Mouse (Mus musculus) cerebellum, adult 2 months (tissue): ENCODE measurements around the gene Rps6kc1. TPM values are rescaled to one million over a fixed set of nuclear protein-coding genes. Genes with fewer than 3 reads are reported as not detected.

Experiments used
- DNase-seq, 2 experiments: peaks; one replicate each; pipeline ENCODE4 v3.0.0; 2021
- H3K27ac ChIP-seq: fragments of 200-500 bp; 2 replicates; pipeline ENCODE4 v1.5.1; 2012; ENCODE audit warnings: low read length, control low read depth, inconsistent platforms; ENCODE audit not compliant: insufficient read depth
- H3K27me3 ChIP-seq: fragments of 200-500 bp; 2 replicates; pipeline ENCODE4 v1.6.1; 2012; ENCODE audit warnings: inconsistent platforms, mild to moderate bottlenecking, low read length, moderate library complexity; ENCODE audit not compliant: control insufficient read depth, insufficient read depth
- H3K4me1 ChIP-seq: fragments of 200-500 bp; 2 replicates; pipeline ENCODE4 v1.6.1; 2011; ENCODE audit warnings: low read length; ENCODE audit not compliant: control insufficient read depth, insufficient read depth
- H3K4me3 ChIP-seq: fragments of 200-500 bp; replicated peaks from 2 replicates; pipeline ENCODE3; 2011; ENCODE audit warnings: mild to moderate bottlenecking, low read depth, low read length, control low read depth; ENCODE audit not compliant: insufficient read depth
- CTCF ChIP-seq: fragments of 200-500 bp; IDR thresholded peaks from 2 replicates; pipeline ENCODE4 v1.5.1; 2011; ENCODE audit warnings: low read depth, mild to moderate bottlenecking, control low read depth, low read length, moderate library complexity, borderline replicate concordance; ENCODE audit not compliant: insufficient read depth
- POLR2A ChIP-seq: fragments of 200-500 bp; IDR thresholded peaks from 2 replicates; pipeline ENCODE4 v1.6.1; 2011; ENCODE audit warnings: low read length, control low read depth, borderline replicate concordance; ENCODE audit not compliant: insufficient read depth
- WGBS: fragments of 180-500 bp; shearing (Covaris S2); methylation state at CpG from one replicate; pipeline ENCODE4 v1.1.7; 2018; 5-methylcytosine and 5-hydroxymethylcytosine counted together
- polyA plus RNA-seq: library from polyadenylated mRNA; depleted of rRNA; stranded (reverse); fragments of >200 nt; gene quantifications from 2 replicates; pipeline ENCODE4 v1.2.3, GENCODE M21; 2012

Rps6kc1 gene
- polyA plus RNA-seq, 1 experiment: 24.3 TPM

DNA sequence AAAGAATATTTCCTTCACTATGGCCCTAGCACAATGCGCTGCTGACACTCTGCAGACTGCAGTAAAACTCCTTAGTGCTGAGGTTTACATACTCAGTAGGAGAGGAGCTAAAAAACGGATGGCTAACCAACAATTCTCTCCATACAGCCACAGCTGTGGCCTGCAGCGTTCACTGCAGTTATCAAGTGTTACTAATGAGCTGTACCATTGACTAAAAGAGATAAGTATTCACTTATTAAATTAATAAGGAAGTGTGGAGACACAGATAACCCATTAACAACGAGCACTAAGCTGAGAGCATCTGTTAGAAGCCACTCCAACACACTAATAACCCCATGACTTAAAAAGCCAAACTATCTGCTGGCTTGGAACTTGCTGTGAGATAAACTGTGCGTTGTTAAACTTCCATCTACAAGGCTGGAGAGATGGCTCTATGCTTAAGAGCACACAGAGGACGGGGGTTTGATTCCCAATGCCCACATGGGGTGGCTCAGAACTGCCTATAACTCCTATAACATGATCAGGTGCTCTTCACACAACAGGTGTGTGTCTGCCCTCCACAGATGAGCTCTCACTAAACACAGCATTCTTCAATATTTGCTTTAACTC lies 17.9 kb downstream of the Rps6kc1 start:
- Histone ChIP-seq H3K27ac (no peak overlapping the region), H3K4me3 (no peak overlapping the region), H3K4me1 (no peaks in the 10 kb centered on the region), H3K27me3 (no peaks in the 10 kb centered on the region)
- no peak for DNase-seq
- TF ChIP-seq POLR2A (no peak), CTCF (no peak)
- 80% methylated on average over 6 of the region's 6 CpGs for WGBS

DNA sequence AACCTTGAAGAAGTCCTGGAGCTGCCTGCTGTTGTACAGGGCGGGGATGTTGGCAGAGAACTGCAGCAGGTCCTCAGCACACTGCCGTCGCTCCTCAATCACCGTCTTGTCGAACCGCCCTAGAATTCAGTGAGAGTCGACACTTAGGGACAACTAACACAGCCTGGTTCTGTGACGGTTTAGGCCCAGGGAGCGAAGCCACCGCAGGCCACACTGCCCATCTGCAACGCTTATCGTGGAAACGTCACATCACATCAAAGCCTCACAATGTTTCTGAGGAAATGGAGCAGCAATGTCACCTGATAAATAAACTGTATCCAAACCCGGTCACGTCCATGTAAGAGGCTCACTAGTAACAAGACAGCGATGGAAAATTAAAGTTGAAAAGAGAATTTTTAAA lies 22.9 kb downstream of the Rps6kc1 start:
- Histone ChIP-seq H3K27me3 (no peaks in the 10 kb centered on the region), H3K27ac (no peak overlapping the region), H3K4me3 (no peak overlapping the region), H3K4me1 (no peaks in the 10 kb centered on the region)
- 91% methylated on average over 16 of the region's 16 CpGs for WGBS
- no peak for DNase-seq
- TF ChIP-seq POLR2A (no peak), CTCF (no peak)

DNA sequence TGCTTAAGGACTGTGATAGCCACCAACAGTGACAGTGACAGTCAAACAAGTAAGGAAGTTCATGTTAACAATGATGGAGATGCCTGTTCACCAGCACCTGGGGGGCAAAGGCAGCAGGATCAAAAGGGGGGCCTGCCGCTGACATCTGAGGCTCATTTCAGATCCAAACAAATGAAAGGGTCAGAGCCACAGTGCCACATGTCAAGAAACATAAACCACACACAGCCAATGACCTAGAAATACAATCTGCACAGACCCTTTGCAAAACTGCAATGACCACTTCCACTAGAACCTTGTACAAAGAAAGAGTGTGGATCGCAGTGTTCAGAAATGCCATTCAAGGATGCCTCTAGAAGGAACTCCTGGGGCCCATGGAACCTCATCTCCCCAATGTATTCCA lies 23.5 kb downstream of the Rps6kc1 start:
- DNase-seq: no peak
- Histone ChIP-seq H3K4me3 (no peak overlapping the region), H3K4me1 (no peaks in the 10 kb centered on the region), H3K27me3 (no peaks in the 10 kb centered on the region), H3K27ac (no peak overlapping the region)
- 81% methylated on average over 2 of the region's 2 CpGs for WGBS
- TF ChIP-seq CTCF: no peak
- TF ChIP-seq POLR2A: no peak

DNA sequence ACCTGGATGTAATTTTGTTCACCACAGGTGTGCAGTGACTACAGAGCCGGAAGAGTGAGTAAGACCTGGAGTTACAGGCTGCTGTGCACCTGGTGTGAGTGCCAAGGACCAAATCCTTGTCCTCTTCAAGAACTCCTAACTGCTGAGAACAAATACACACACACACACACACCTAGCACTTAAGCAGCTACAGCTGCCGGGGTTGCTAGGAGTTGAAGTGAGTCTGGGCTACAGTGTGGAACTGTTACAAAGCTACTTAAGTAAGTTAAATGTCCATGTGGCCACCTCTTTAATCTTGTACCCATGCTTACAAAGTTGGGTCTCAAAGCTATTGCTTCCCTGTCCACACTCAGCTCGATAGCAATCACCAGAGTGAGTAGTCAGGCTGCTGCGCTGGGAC lies 25.6 kb downstream of the Rps6kc1 start:
- H3K27me3 ChIP-seq: no peaks in the 10 kb centered on the region
- no peak for DNase-seq
- H3K4me1 ChIP-seq: no peaks in the 10 kb centered on the region
- H3K4me3 ChIP-seq: no peak overlapping the region
- TF ChIP-seq CTCF: no peak
- TF ChIP-seq POLR2A: no peak
- 89% methylated on average over 4 of the region's 4 CpGs for WGBS
- no peak overlapping the region for H3K27ac ChIP-seq

GRCm38 (mm10) chr1:190881422-190881821 lies 30.1 kb downstream of the Rps6kc1 start:
- Histone ChIP-seq H3K4me1 (no peaks in the 10 kb centered on the region), H3K27ac (no peak overlapping the region), H3K27me3 (no peaks in the 10 kb centered on the region), H3K4me3 (no peak overlapping the region)
- peak in 1 of 2 experiments; percentile 35 for DNase-seq
- peak; percentile 63 for TF ChIP-seq CTCF
- TF ChIP-seq POLR2A: no peak
- WGBS: 5% methylated on average over 2 of the region's 2 CpGs

- 85% methylated on average over 6 of the region's 6 CpGs for WGBS
- Histone ChIP-seq H3K27me3 (no peaks in the 10 kb centered on the region), H3K4me1 (no peaks in the 10 kb centered on the region), H3K27ac (no peak overlapping the region), H3K4me3 (no peak overlapping the region)
- no peak for DNase-seq
- TF ChIP-seq CTCF (no peak), POLR2A (no peak)
These were observed 30.9 kb downstream of the Rps6kc1 start for GRCm38 (mm10) chr1:190880638-190881037.

- no peak for DNase-seq
- WGBS: 83% methylated on average over 6 of the region's 6 CpGs
- Histone ChIP-seq H3K4me3 (no peak overlapping the region), H3K27ac (no peak overlapping the region), H3K27me3 (no peaks in the 10 kb centered on the region), H3K4me1 (no peaks in the 10 kb centered on the region; the same call in 1 of the 2 replicates)
- no peak for TF ChIP-seq CTCF
- TF ChIP-seq POLR2A: no peak
These were observed 35.8 kb downstream of the Rps6kc1 start for GRCm38 (mm10) chr1:190875751-190876150.

DNA sequence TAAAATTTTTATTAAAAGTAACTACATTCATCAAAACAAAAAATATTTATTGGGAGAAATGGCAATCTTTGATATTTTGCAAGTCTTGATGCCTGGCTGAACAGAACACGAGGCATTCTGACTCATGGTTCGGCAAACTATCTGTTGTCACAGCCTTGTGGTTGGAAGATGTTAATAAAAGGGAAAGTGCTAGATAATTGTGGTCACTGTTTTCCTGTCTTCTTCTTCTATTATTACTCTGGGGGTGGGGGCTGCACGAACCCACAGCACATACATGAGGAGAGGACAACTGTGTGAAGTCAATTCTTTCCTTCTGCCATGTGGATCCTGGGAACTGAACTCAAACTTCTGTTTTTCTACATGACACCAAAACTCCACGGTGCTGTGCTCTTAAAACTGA lies 36.5 kb downstream of the Rps6kc1 start:
- WGBS: 94% methylated on average over 4 of the region's 4 CpGs
- Histone ChIP-seq H3K4me3 (no peak overlapping the region), H3K27me3 (no peaks in the 10 kb centered on the region), H3K4me1 (no peaks in the 10 kb centered on the region; the same call in 1 of the 2 replicates), H3K27ac (no peak overlapping the region)
- DNase-seq: no peak
- no peak for TF ChIP-seq CTCF
- TF ChIP-seq POLR2A: no peak

DNA sequence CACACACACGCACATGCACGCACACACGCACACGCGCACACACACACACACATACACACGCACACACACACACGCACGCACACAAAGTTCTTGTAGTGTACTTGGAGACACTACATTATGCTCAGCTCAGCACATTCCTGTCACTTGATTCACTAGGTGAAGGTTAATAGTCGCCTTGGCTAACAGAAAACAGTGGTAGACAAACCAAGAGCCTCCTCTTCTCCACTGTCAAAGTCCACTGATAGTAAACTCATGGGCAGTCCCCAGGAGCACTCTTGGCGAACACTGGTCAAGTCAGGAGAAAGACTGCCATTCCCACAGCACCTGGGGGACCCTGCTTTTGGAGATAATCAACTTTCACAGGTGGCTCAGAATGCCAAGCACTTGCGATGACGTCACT lies 40.5 kb downstream of the Rps6kc1 start:
- no peaks in the 10 kb centered on the region for H3K27me3 ChIP-seq
- 95% methylated on average over 12 of the region's 12 CpGs for WGBS
- DNase-seq: no peak
- H3K27ac ChIP-seq: no peak overlapping the region
- H3K4me1 ChIP-seq: no peaks in the 10 kb centered on the region; the same call in 1 of the 2 replicates
- H3K4me3 ChIP-seq: no peak overlapping the region
- TF ChIP-seq POLR2A (no peak), CTCF (no peak)
